Mouse (Mus musculus) sigmoid colon, adult 10 weeks (tissue): ENCODE data around the gene Hspb3. TPM values are rescaled to one million over a fixed set of nuclear protein-coding genes. Genes with fewer than 3 reads are reported as not detected.

ENCODE experiments used
- polyA plus RNA-seq: library from polyadenylated mRNA; stranded (reverse); fragments of 350-450 nt; fragmentation: Illumina TruSeq; extraction: RNeasy Lipid Tissue Mini Kit (QIAGEN cat#74804); gene quantifications from one replicate; pipeline ENCODE4 v1.2.3, GENCODE M21; 2014; ENCODE audit warnings: low read depth, low replicate concordance

Gene Hspb3
- not detected for polyA plus RNA-seq

GRCm38 (mm10) chr13:113663151-113663779 lies at the start of gene Hspb3:
TSS of gene Hspb3 (minus strand) at chr13:113663676.

GRCm38 (mm10) chr13:113617891-113618823 lies 45.3 kb downstream of the Hspb3 start, which contains the start of gene Snx18:
TSS of gene Snx18 (minus strand) at chr13:113618564.

Other genes with a start within 250 kb of the Hspb3 start
- 26.9 TPM for gene Snx18, start 45.1 kb downstream of the Hspb3 start, polyA plus RNA-seq
- 18.1 TPM for gene Arl15, start 130.8 kb upstream of the Hspb3 start, polyA plus RNA-seq